Mouse (Mus musculus) limb, embryonic 10.5 days (tissue): ENCODE results near the gene Gm21976. TPM values are rescaled to one million over a fixed set of nuclear protein-coding genes. Genes with fewer than 3 reads are reported as not detected.

Source experiments
- DNase-seq: peaks from one replicate; pipeline ENCODE4 v3.0.0-alpha.2; 2017; ENCODE audit warnings: low spot score
- H3K27ac ChIP-seq: fragments of 300-500 bp; sonication (generic); 2 replicates; pipeline ENCODE4 v1.5.1; 2016; ENCODE audit warnings: mild to moderate bottlenecking
- H3K27me3 ChIP-seq: fragments of 300-500 bp; sonication (generic); 2 replicates; pipeline ENCODE4 v1.6.1; 2016; ENCODE audit warnings: low read depth, mild to moderate bottlenecking; ENCODE audit not compliant: poor library complexity, severe bottlenecking
- H3K36me3 ChIP-seq: fragments of 300-500 bp; sonication (generic); 2 replicates; pipeline ENCODE4 v1.6.1; 2016; ENCODE audit warnings: mild to moderate bottlenecking, moderate library complexity
- H3K4me1 ChIP-seq: fragments of 300-500 bp; sonication (generic); 2 replicates; pipeline ENCODE4 v1.6.1; 2016
- H3K4me3 ChIP-seq: fragments of 300-500 bp; sonication (generic); 2 replicates; pipeline ENCODE4 v1.5.1; 2016; ENCODE audit warnings: mild to moderate bottlenecking, moderate library complexity
- H3K9me3 ChIP-seq: fragments of 300-500 bp; sonication (generic); replicated peaks from 2 replicates; pipeline ENCODE4 v1.6.1; 2016; ENCODE audit warnings: mild to moderate bottlenecking
- WGBS: fragments of 180-500 bp; shearing (Covaris S2); methylation state at CpG from one replicate; pipeline ENCODE4 v1.1.7; 2016; 5-methylcytosine and 5-hydroxymethylcytosine counted together
- polyA plus RNA-seq: library from polyadenylated mRNA; unstranded; fragments of >200 nt; fragmentation: Nextera tagmentation; extraction: Ambion mirVana; gene quantifications from 2 replicates; pipeline ENCODE4 v1.2.1, GENCODE M21; 2016

Gene Gm21976
- polyA plus RNA-seq, 1 experiment from 2014 or later = not detected

DNA sequence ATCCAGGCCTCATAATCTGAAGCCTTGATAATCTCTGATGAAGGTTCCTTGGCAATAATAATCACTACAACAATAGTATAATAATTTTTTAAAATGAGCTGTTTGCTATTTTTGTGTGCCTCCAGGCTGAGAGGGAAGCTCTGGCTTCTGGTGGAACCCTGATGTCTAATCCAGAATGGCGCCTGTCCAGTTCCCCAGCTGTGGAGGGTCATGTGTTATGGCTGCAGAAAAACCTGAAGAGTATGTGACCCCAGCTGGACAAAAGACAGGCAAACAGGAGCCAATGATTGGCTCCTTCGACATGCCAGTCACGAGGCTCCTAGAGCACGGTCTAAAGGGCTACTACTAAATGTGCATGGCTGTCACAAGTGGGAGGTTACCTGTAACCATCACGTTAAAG lies 60.8 kb downstream of the Gm21976 start:
- H3K4me3 ChIP-seq = no peak overlapping the region
- no peak for DNase-seq
- H3K36me3 ChIP-seq = no peaks in the 10 kb centered on the region
- H3K9me3 ChIP-seq = no peaks in the 10 kb centered on the region
- 0 out of 2 replicates have a peak, but pooled peaks cover 10% of the 10 kb centered on the region for H3K27me3 ChIP-seq
- no peaks in the 10 kb centered on the region for H3K4me1 ChIP-seq
- 82% methylated on average over 5 of the region's 5 CpGs for WGBS
- H3K27ac ChIP-seq = no peak overlapping the region

DNA sequence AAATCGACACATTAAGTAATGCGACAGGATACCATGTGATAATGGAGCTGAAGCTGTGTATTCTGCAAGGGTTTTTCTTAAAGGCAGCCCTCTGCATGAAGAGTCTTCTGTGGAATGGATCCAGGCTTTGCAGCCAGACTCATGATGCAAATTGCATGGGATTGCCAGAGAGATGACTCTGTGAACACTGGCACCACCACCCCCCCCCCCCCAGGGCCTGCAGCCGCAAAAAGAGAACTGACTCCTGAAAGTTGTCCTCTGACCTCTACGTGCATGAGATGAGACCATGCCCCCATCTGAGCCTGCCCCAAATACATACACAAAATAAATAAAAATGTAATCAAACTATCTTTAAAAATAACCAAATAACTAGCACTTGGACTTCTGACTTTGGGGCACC lies 69.8 kb downstream of the Gm21976 start:
- peaks cover 11% of the 10 kb centered on the region for H3K4me1 ChIP-seq
- DNase-seq = no peak
- H3K27me3 ChIP-seq = peaks cover 69% of the 10 kb centered on the region
- no peak overlapping the region for H3K27ac ChIP-seq
- no peaks in the 10 kb centered on the region for H3K36me3 ChIP-seq
- no peak overlapping the region for H3K4me3 ChIP-seq
- no peaks in the 10 kb centered on the region for H3K9me3 ChIP-seq
- WGBS = 85% methylated on average over 4 of the region's 4 CpGs

DNA sequence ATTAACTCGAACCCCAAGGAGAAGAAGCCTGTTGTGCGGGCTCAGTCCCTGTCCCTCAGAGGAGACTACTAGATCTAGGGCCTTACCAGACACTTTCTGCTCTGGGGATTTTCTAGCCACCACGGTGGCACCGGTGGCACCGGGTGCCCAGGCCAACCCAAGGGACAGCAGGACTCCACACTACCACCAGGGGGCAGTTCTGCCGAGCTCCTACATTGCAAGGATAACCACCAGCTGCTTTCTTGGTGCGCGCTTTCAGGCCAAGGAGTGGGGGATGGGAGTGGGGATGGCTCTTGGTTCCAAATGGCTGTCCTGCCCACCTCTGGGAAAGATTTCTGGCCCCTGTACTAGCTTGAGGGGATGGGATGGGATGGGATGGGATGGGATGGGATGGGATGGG lies 71.8 kb downstream of the Gm21976 start:
- Histone ChIP-seq H3K9me3 (no peaks in the 10 kb centered on the region), H3K36me3 (no peaks in the 10 kb centered on the region), H3K27me3 (peaks cover 78% of the 10 kb centered on the region), H3K4me1 (peaks cover 26% of the 10 kb centered on the region), H3K27ac (no peak overlapping the region), H3K4me3 (no peak overlapping the region)
- 9% methylated on average over 8 of the region's 8 CpGs for WGBS
- peak; percentile 59 for DNase-seq

DNA sequence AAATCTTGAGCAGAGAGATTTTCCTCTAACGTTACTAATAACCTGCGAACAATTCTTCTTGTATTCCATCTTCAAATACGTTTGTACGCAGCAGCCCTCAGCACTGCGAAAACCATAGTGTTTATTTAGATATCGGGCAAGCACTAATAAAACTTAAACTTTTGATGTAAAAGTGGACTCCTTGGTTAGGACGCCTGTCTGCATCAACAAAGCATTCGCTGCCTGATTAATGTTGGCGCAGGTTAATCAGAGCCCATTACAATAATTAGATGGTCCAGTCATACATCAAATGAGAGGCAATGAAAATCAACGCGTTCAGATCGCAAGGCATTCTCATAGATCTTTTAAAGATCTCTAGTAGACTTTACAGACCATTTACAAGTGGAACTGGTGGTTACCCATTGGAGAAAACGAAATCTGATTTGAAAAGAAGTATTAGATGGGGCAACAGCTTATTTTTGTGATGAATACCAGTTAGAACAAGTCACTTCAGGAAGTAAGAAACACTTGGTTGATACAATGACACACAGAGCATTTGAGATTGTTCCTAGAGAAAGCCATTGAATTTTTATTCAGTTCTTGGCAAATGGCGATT lies 72.8 kb downstream of the Gm21976 start:
- H3K27me3 ChIP-seq = peaks cover 87% of the 10 kb centered on the region

GRCm38 (mm10) chr13:98353709-98354089 lies 74.0 kb downstream of the Gm21976 start:
- Histone ChIP-seq H3K4me1 (peaks cover 30% of the 10 kb centered on the region), H3K36me3 (no peaks in the 10 kb centered on the region), H3K4me3 (peak overlapping the region; percentile 54), H3K27me3 (peaks cover 99% of the 10 kb centered on the region), H3K9me3 (no peaks in the 10 kb centered on the region), H3K27ac (no peak overlapping the region)
- DNase-seq = no peak
- whole genome bisulfite sequencing = under 1% methylated on average over 13 of the region's 13 CpGs

More for the DNA sequence above, 72.8 kb downstream of the Gm21976 start:
- Histone ChIP-seq H3K36me3 (no peaks in the 10 kb centered on the region), H3K9me3 (no peaks in the 10 kb centered on the region), H3K4me3 (no peak overlapping the region), H3K4me1 (peaks cover 26% of the 10 kb centered on the region), H3K27ac (no peak overlapping the region)
- DNase-seq = no peak
- 8% methylated on average over 14 of the region's 14 CpGs for whole genome bisulfite sequencing

- Histone ChIP-seq H3K27me3 (peaks cover 99% of the 10 kb centered on the region), H3K27ac (peak within 1 kb of the TSS; percentile 66)
Observed at GRCm38 (mm10) chr13:98354090-98354801, 74.6 kb downstream of the Gm21976 start, which contains the start of gene Foxd1. Foxd1 (plus strand) TSS chr13:98354242.

GRCm38 (mm10) chr13:98354871-98355558 lies 75.3 kb downstream of the Gm21976 start:
- peak; percentile 76 for DNase-seq
- no peaks in the 10 kb centered on the region for H3K9me3 ChIP-seq
- peak overlapping the region; percentile 54 for H3K4me3 ChIP-seq
- H3K4me1 ChIP-seq = peaks cover 30% of the 10 kb centered on the region
- H3K36me3 ChIP-seq = no peaks in the 10 kb centered on the region
- H3K27ac ChIP-seq = peak overlapping the region; percentile 66
- 2% methylated on average over 99 of the region's 102 CpGs for WGBS
- peaks cover 99% of the 10 kb centered on the region for H3K27me3 ChIP-seq

More at GRCm38 (mm10) chr13:98354090-98354801, 74.6 kb downstream of the Gm21976 start, which contains the start of gene Foxd1:
- peak within 1 kb of the TSS; percentile 54 for H3K4me3 ChIP-seq
- peaks cover 30% of the 10 kb centered on the region for H3K4me1 ChIP-seq
- peak; percentile 82 for DNase-seq
- under 1% methylated on average over 76 of the region's 76 CpGs for WGBS
- H3K9me3 ChIP-seq = no peaks in the 10 kb centered on the region
- no peaks in the 10 kb centered on the region for H3K36me3 ChIP-seq

- Histone ChIP-seq H3K4me1 (peaks cover 30% of the 10 kb centered on the region), H3K9me3 (no peaks in the 10 kb centered on the region), H3K36me3 (no peaks in the 10 kb centered on the region), H3K4me3 (peak overlapping the region; percentile 54), H3K27ac (peak overlapping the region; percentile 66), H3K27me3 (peaks cover 99% of the 10 kb centered on the region)
- WGBS = under 1% methylated on average over 81 of the region's 81 CpGs
- DNase-seq = peak; percentile 74
Observed at GRCm38 (mm10) chr13:98355559-98356111, 75.9 kb downstream of the Gm21976 start.

- Histone ChIP-seq H3K4me1 (peaks cover 30% of the 10 kb centered on the region), H3K9me3 (no peaks in the 10 kb centered on the region), H3K36me3 (no peaks in the 10 kb centered on the region), H3K27me3 (peaks cover 99% of the 10 kb centered on the region), H3K4me3 (peak overlapping the region; percentile 54), H3K27ac (no peak overlapping the region)
- WGBS = 4% methylated on average over 9 of the region's 9 CpGs
- no peak for DNase-seq
Observed at GRCm38 (mm10) chr13:98356176-98356972, 76.7 kb downstream of the Gm21976 start.

Other genes with a start within 250 kb of the Gm21976 start
- 5.5 and 11.0 TPM in 2 replicates for gene Arhgef28, start 73.4 kb upstream of the Gm21976 start, polyA plus RNA-seq
- gene Utp15, start 16.8 kb upstream of the Gm21976 start, polyA plus RNA-seq = 51.4 and 54.5 TPM in 2 replicates
- gene Ankra2, start 16.8 kb upstream of the Gm21976 start, polyA plus RNA-seq = 10.4 and 12.1 TPM in 2 replicates
- 695 and 810 TPM in 2 replicates for gene Btf3, start 37.1 kb downstream of the Gm21976 start, polyA plus RNA-seq
- 0.11 and 0.21 TPM in 2 replicates for gene Foxd1, start 74.4 kb downstream of the Gm21976 start, polyA plus RNA-seq
- 0.70 and 1.5 TPM in 2 replicates for gene Gm10320, start 212.1 kb downstream of the Gm21976 start, polyA plus RNA-seq